Comparison of ENCODE assay signal across 23 mouse cellular contexts in genomic region chr5:112448747-112449440, GRCm38 (mm10). TPM values are rescaled to one million over a fixed set of nuclear protein-coding genes. Genes with fewer than 3 reads are reported as not detected.
"Had no signal": no experiment of that assay in that cellular context is flagged by ENCODE, and none has a peak within 500 bp of the region (broad histone marks: within the 10 kb centered on the region; RNA-seq: fewer than 3 reads in every experiment).

TSS of gene Gm6588 (plus strand) at chr5:112449426.

- H3K4me1 ChIP-seq: lung, embryonic 15.5 days; midbrain, embryonic 13.5 days; midbrain, embryonic 15.5 days; neural tube, embryonic 12.5 days; stomach, embryonic 15.5 days had no signal

- ATAC-seq: liver, postnatal 0 days; lung, postnatal 0 days; midbrain, embryonic 13.5 days; midbrain, embryonic 15.5 days had no signal

- H3K36me3 ChIP-seq: lung, embryonic 15.5 days; midbrain, embryonic 15.5 days; neural tube, embryonic 12.5 days; stomach, embryonic 15.5 days had no signal

- H3K9me3 ChIP-seq: lung, embryonic 15.5 days; megakaryocyte, embryonic 14.5 days; midbrain, embryonic 13.5 days; midbrain, embryonic 15.5 days; neural tube, embryonic 12.5 days; stomach, embryonic 15.5 days had no signal

- H3K4me3 ChIP-seq: lung, embryonic 15.5 days; megakaryocyte, embryonic 14.5 days; midbrain, embryonic 13.5 days; midbrain, embryonic 15.5 days; neural tube, embryonic 12.5 days; stomach, embryonic 15.5 days had no signal

- H3K9ac ChIP-seq: liver, postnatal 0 days; lung, embryonic 15.5 days; midbrain, embryonic 13.5 days; midbrain, embryonic 15.5 days; neural tube, embryonic 12.5 days; stomach, embryonic 15.5 days had no signal

- H3K4me2 ChIP-seq: lung, embryonic 15.5 days; midbrain, embryonic 11.5 days; midbrain, embryonic 13.5 days; midbrain, embryonic 15.5 days; neural tube, embryonic 12.5 days; stomach, embryonic 15.5 days had no signal

- H3K27me3 ChIP-seq: lung, embryonic 15.5 days; midbrain, embryonic 15.5 days; neural tube, embryonic 12.5 days had no signal

- H3K27ac ChIP-seq: lung, embryonic 15.5 days; macrophage; midbrain, embryonic 13.5 days; midbrain, embryonic 15.5 days; neural tube, embryonic 12.5 days; stomach, embryonic 15.5 days; stomach, postnatal 0 days had no signal

- DNase-seq: liver, postnatal 0 days; lung, adult 2 months; lung, postnatal 14 days; lung, postnatal 36 days; right cerebral cortex, postnatal 14 days; thymus, postnatal 14 days; thymus, postnatal 36 days had no signal

RNA-seq across cellular contexts. Expression of gene Gm6588, which starts in this region (rescaled TPM):
- total RNA-seq: megakaryocyte progenitor cell, adult 5-6 weeks; midbrain, postnatal 0 days; monocyte, adult 5-6 weeks; neutrophil, adult 5-6 weeks had no signal
- polyA plus RNA-seq: liver, postnatal 0 days; lung, adult 2 months; lung, embryonic 15.5 days; lung, postnatal 0 days; macrophage; midbrain, embryonic 11.5 days; spleen, adult 2 months; stomach, postnatal 0 days; thymus, postnatal 0 days had no signal
